Mouse (Mus musculus) ES-Bruce4 (cell line): ENCODE measurements around the gene Duox2.

Experiments used
- CTCF ChIP-seq: IDR thresholded peaks from one replicate; pipeline ENCODE4 v1.8.1; 2011; ENCODE audit warnings: low read depth, low read length
- EP300 ChIP-seq: IDR thresholded peaks from 2 replicates; pipeline ENCODE4 v1.6.1; 2011; ENCODE audit warnings: low read depth, low read length; ENCODE audit not compliant: insufficient read depth
- POLR2A ChIP-seq: IDR thresholded peaks from one replicate; pipeline ENCODE4 v1.8.1; 2011; ENCODE audit warnings: low read length; ENCODE audit not compliant: insufficient read depth

- TF ChIP-seq POLR2A (no peak), CTCF (no peak), EP300 (no peak)
These were observed 56.3 kb downstream of the Duox2 start for GRCm38 (mm10) chr2:122241935-122242334.
